Mouse (Mus musculus): ENCODE results near the gene Ddx39b. TPM values are rescaled to one million over a fixed set of nuclear protein-coding genes. Genes with fewer than 3 reads are reported as not detected.
A peak's percentile ranks its signal among the peaks of the same experiment; 100 is the strongest.

Gene Ddx39b
- total RNA-seq (2021), result 100 to 1,000 TPM; 220 to 232 TPM

GRCm38 (mm10) chr17:35241305-35242014 is at the start of gene Ddx39b:
Gene Ddx39b (plus strand): TSS chr17:35241746.
- peak; percentile 97 for DNase-seq

- DNase-seq, result no peak
These were observed 48.6 kb upstream of the Ddx39b start for GRCm38 (mm10) chr17:35192924-35193323.

GRCm38 (mm10) chr17:35193881-35194843 is 47.4 kb upstream of the Ddx39b start, which contains the start of gene Ltb:
Gene Ltb (plus strand): TSS chr17:35194439.
- no peak for DNase-seq

GRCm38 (mm10) chr17:35194844-35195630 is 46.5 kb upstream of the Ddx39b start:
- no peak for DNase-seq

GRCm38 (mm10) chr17:35195631-35196320 is 45.8 kb upstream of the Ddx39b start:
- peak; percentile 67 to 74 for DNase-seq

- DNase-seq, result no peak
These were observed 45.3 kb upstream of the Ddx39b start for GRCm38 (mm10) chr17:35196321-35196641.

GRCm38 (mm10) chr17:35197126-35197525 is 44.4 kb upstream of the Ddx39b start:
- no peak for DNase-seq

- DNase-seq, result no peak
These were observed 43.5 kb upstream of the Ddx39b start for GRCm38 (mm10) chr17:35198029-35198428.

- DNase-seq, result no peak
These were observed 42.6 kb upstream of the Ddx39b start for GRCm38 (mm10) chr17:35198946-35199345.

- no peak for DNase-seq
These were observed 41.1 kb upstream of the Ddx39b start for GRCm38 (mm10) chr17:35200398-35200797.

- no peak for DNase-seq
These were observed 40.4 kb upstream of the Ddx39b start for GRCm38 (mm10) chr17:35201128-35201527.

GRCm38 (mm10) chr17:35201787-35202186 is 39.8 kb upstream of the Ddx39b start, which contains the start of gene Tnf:
Gene Tnf (minus strand): TSS chr17:35202007.
- DNase-seq, result no peak

GRCm38 (mm10) chr17:35202442-35202841 is 39.1 kb upstream of the Ddx39b start:
- no peak for DNase-seq

- no peak for DNase-seq
These were observed 36.8 kb upstream of the Ddx39b start, which contains the start of gene Lta for GRCm38 (mm10) chr17:35204494-35205379. Gene Lta (minus strand): TSS chr17:35205351.

- DNase-seq, result no peak
These were observed 36.2 kb upstream of the Ddx39b start for GRCm38 (mm10) chr17:35205380-35205769.

- no peak for DNase-seq
These were observed 31.6 kb upstream of the Ddx39b start for GRCm38 (mm10) chr17:35209785-35210535.

- DNase-seq, result no peak
These were observed 31.0 kb upstream of the Ddx39b start for GRCm38 (mm10) chr17:35210593-35210992.

GRCm38 (mm10) chr17:35213071-35213470 is 28.5 kb upstream of the Ddx39b start:
- DNase-seq, result no peak

- DNase-seq, result no peak
These were observed 22.9 kb upstream of the Ddx39b start for GRCm38 (mm10) chr17:35218516-35219193.
